In genomic region chr6:113001719-113002118, GRCm38 (mm10) we compare ENCODE assay signal across 13 mouse cellular contexts. TPM values are rescaled to one million over a fixed set of nuclear protein-coding genes. Genes with fewer than 3 reads are reported as not detected.
DNase-seq lines count a peak whose midpoint lies in the region; TF ChIP-seq lines count a peak whose summit lies in the region.
"Had no signal": no experiment of that assay in that cellular context is flagged by ENCODE, and none has a peak within 500 bp of the region (broad histone marks: within the 10 kb centered on the region; RNA-seq: fewer than 3 reads in every experiment).

No protein-coding gene starts in this region.

- no peak overlapping the region for H3K27ac ChIP-seq in MEL (ENCODE audit: control insufficient read depth, low read depth, low read length)
- H3K27ac ChIP-seq: limb, embryonic 12.5 days; midbrain, embryonic 15.5 days had no signal

- peaks cover 0 to 1% of the 10 kb centered on the region in 2 experiments; a peak in 1 of 4 replicates for H3K27me3 ChIP-seq in MEL (ENCODE audit: control insufficient read depth in 1 of 2, insufficient read depth in 2 of 2, low read length in 2 of 2)
- H3K27me3 ChIP-seq in splenic B cell, adult 2 months (ENCODE audit: control insufficient read depth, insufficient read depth, low read length, poor library complexity, severe bottlenecking): no peaks in the 10 kb centered on the region
- H3K27me3 ChIP-seq: limb, embryonic 12.5 days; midbrain, embryonic 15.5 days had no signal

- peak overlapping the region; percentile 25; the same call in 1 of the 2 replicates for H3K9ac ChIP-seq in MEL (ENCODE audit: control insufficient read depth, low read depth, low read length, poor library complexity, severe bottlenecking)
- H3K9ac ChIP-seq: limb, embryonic 12.5 days; midbrain, embryonic 15.5 days had no signal

- no peak for TF ChIP-seq RAD21 in MEL (IDR thresholded peaks at IDR 0.05; ENCODE audit: low read depth, low read length)

- H3K4me3 ChIP-seq in lung, adult 2 months (replicated peaks; ENCODE audit: extremely low read depth, low read depth, low read length): no peak overlapping the region
- peak overlapping the region; percentile 13 to 21; a peak in 2 of 4 replicates for H3K4me3 ChIP-seq in MEL (ENCODE audit: control insufficient read depth in 1 of 2, insufficient read depth in 1 of 2, low read depth in 2 of 2, low read length in 2 of 2)
- H3K4me3 ChIP-seq: forebrain, embryonic 10.5 days; limb, embryonic 12.5 days; midbrain, embryonic 15.5 days had no signal

- TF ChIP-seq EP300 in MEL (IDR thresholded peaks at IDR 0.05; ENCODE audit: low read depth in 1 of 2, low read length in 2 of 2): no peak

- no peak for TF ChIP-seq POLR2A in lung, adult 2 months (IDR thresholded peaks at IDR 0.05; ENCODE audit: borderline replicate concordance, extremely low read depth, low read depth, low read length)
- 0 out of 4 replicates have a peak, but pooled peaks of 1 of the 2 experiments have one; percentile 20 for TF ChIP-seq POLR2A in MEL (IDR thresholded peaks at IDR 0.05; ENCODE audit: control insufficient read depth in 1 of 2, insufficient read depth in 1 of 2, low read depth in 1 of 2, low read length in 2 of 2, poor library complexity in 1 of 2)

- no peaks in the 10 kb centered on the region for H3K79me2 ChIP-seq in MEL (ENCODE audit: control insufficient read depth, insufficient read depth, low read length, poor library complexity)

- peak; percentile 19 to 38 for DNase-seq in heart, postnatal 10 days
- no peak for DNase-seq in heart, adult 9 months (ENCODE audit: low spot score in 2 of 2)
- peak; percentile 34 for DNase-seq in lung, postnatal 36 days
- DNase-seq in lung, adult 2 months: no peak
- peak; percentile 73 for DNase-seq in MEL (ENCODE audit: low read depth, low spot score)
- peak; percentile 23 for DNase-seq in splenic B cell, adult 2 months (ENCODE audit: low read depth, low spot score)
- no peak for DNase-seq in right cerebral cortex, adult 18-20 months
- DNase-seq: cerebellum, adult 9-10 months; heart, postnatal 36 days; kidney, adult 11 months had no signal

- TF ChIP-seq CTCF in lung, adult 2 months (IDR thresholded peaks at IDR 0.05; ENCODE audit: insufficient read depth, low read length): no peak
- TF ChIP-seq CTCF in MEL (IDR thresholded peaks at IDR 0.05 in 2 of 3, conservative IDR thresholded peaks at IDR 0.05 in 1 of 3; ENCODE audit: control insufficient read depth in 1 of 3, insufficient read depth in 1 of 3, low read depth in 2 of 3, low read length in 3 of 3, poor library complexity in 1 of 3, severe bottlenecking in 1 of 3): no peak

- no peaks in the 10 kb centered on the region for H3K4me1 ChIP-seq in lung, adult 2 months (ENCODE audit: control insufficient read depth, insufficient read depth, low read length)
- peaks cover 0 to 3% of the 10 kb centered on the region in 2 experiments; a peak in 1 of 4 replicates for H3K4me1 ChIP-seq in MEL (ENCODE audit: control insufficient read depth in 1 of 2, insufficient read depth in 2 of 2, low read length in 2 of 2)

- H3K9me3 ChIP-seq in MEL (replicated peaks; ENCODE audit: insufficient read depth, low read length): no peaks in the 10 kb centered on the region
- H3K9me3 ChIP-seq: forebrain, embryonic 10.5 days; limb, embryonic 12.5 days; midbrain, embryonic 15.5 days had no signal

- no peaks in the 10 kb centered on the region for H3K36me3 ChIP-seq in MEL (ENCODE audit: control insufficient read depth in 1 of 2, insufficient read depth in 2 of 2, low read length in 2 of 2)
- H3K36me3 ChIP-seq in splenic B cell, adult 2 months (ENCODE audit: control insufficient read depth, insufficient read depth, low read length, poor library complexity, severe bottlenecking): no peaks in the 10 kb centered on the region
- H3K36me3 ChIP-seq: forebrain, embryonic 10.5 days; limb, embryonic 12.5 days; midbrain, embryonic 15.5 days had no signal

- WGBS in lung, adult 2 months: 56% methylated on average over 12 of the region's 12 CpGs

- intact Hi-C loops in heart, postnatal 10 days (cut with DNase I): loop anchor here (1.0 to 5.0 kb wide), 6 partner anchors 219 to 634 kb away; partner anchors contain the start of gene Rad18

TF ChIP-seq in MEL, 35 proteins besides CTCF, POLR2A, EP300 and RAD21:
- TF ChIP-seq SIN3A (IDR thresholded peaks at IDR 0.05; ENCODE audit: low read length) (peak; percentile 12; the same call in 1 of the 2 replicates), MAX (IDR thresholded peaks at IDR 0.05; ENCODE audit: low read length) (peak; percentile 56), POLR2AphosphoS5 (IDR thresholded peaks at IDR 0.05; ENCODE audit: borderline replicate concordance, low read depth, low read length) (no peak), ZNF384 (IDR thresholded peaks at IDR 0.05; ENCODE audit: low read depth, low read length) (no peak), CHD1 (IDR thresholded peaks at IDR 0.05; ENCODE audit: low read depth, low read length) (no peak), ELF1 (IDR thresholded peaks at IDR 0.05; ENCODE audit: low read depth, low read length) (no peak), USF1 (IDR thresholded peaks at IDR 0.05; ENCODE audit: low read depth, low read length) (peak; percentile 74), ZKSCAN1 (IDR thresholded peaks at IDR 0.05; ENCODE audit: low read depth, low read length) (no peak), SMC3 (IDR thresholded peaks at IDR 0.05; ENCODE audit: low read depth, low read length) (no peak), BHLHE40 (IDR thresholded peaks at IDR 0.05; ENCODE audit: borderline replicate concordance, low read depth, low read length) (no peak), HCFC1 (IDR thresholded peaks at IDR 0.05; ENCODE audit: low read depth, low read length) (no peak), GATA1 (IDR thresholded peaks at IDR 0.05; ENCODE audit: low read depth, low read length) (no peak), MEF2A (IDR thresholded peaks at IDR 0.05; ENCODE audit: extremely low read depth, insufficient replicate concordance, low read depth, low read length, poor library complexity, severe bottlenecking) (no peak), TCF12 (IDR thresholded peaks at IDR 0.05; ENCODE audit: low read depth, low read length) (no peak), MYC (IDR thresholded peaks at IDR 0.05; ENCODE audit: low read depth, low read length) (no peak; the same call in 1 of the 2 replicates), MXI1 (IDR thresholded peaks at IDR 0.05; ENCODE audit: low read depth, low read length) (peak; percentile 31; the same call in 1 of the 2 replicates), UBTF (IDR thresholded peaks at IDR 0.05; ENCODE audit: borderline replicate concordance, insufficient read depth, low read depth, low read length) (no peak), USF2 (IDR thresholded peaks at IDR 0.05; ENCODE audit: borderline replicate concordance in 1 of 2, insufficient read depth in 1 of 2, low read depth in 1 of 2, low read length in 2 of 2) (no peak), NRF1 (IDR thresholded peaks at IDR 0.05; ENCODE audit: insufficient read depth, low read depth, low read length, poor library complexity, severe bottlenecking) (no peak)

RNA-seq across cellular contexts. Expression of gene Thumpd3, which starts 44.3 kb away (rescaled TPM):
- 10 to 100 TPM; 20.3 to 21.8 TPM for total RNA-seq in heart, postnatal 10 days (2021)
- 3.5 and 5.8 TPM in 2 replicates for polyA plus RNA-seq in lung, adult 2 months (2012; rRNA removed)
- 89.1 and 95.7 TPM in 2 replicates for total RNA-seq in MEL (2012; rRNA removed)
- polyA plus RNA-seq in MEL (2012; ENCODE audit: insufficient read depth in 1 of 2, insufficient read length in 2 of 2, low read depth in 1 of 2, low replicate concordance in 2 of 2, missing spikeins in 1 of 2): 100 to 1,000 TPM in 1 of 2 experiments, 10 to 100 TPM in 1; 74.8 to 158 TPM

RNA-seq across cellular contexts. Expression of gene Srgap3, which starts 54.7 kb away (rescaled TPM):
- 1 to 10 TPM; 2.6 to 2.9 TPM for total RNA-seq in heart, postnatal 10 days (2021)
- 1.2 and 1.6 TPM in 2 replicates for polyA plus RNA-seq in lung, adult 2 months (2012; rRNA removed)
- 0.31 and 0.42 TPM in 2 replicates for total RNA-seq in MEL (2012; rRNA removed)
- polyA plus RNA-seq in MEL (2012; ENCODE audit: insufficient read depth in 1 of 2, insufficient read length in 2 of 2, low read depth in 1 of 2, low replicate concordance in 2 of 2, missing spikeins in 1 of 2): under 1 TPM in 1 of 2 experiments, not detected in 1; 0.75 TPM

Comparison
In these comparisons a context has a peak if more than half of its experiments do, and no peak if none do; other contexts are left out.
1. DNase-seq: peak in heart, postnatal 10 days (2 of 2), lung, postnatal 36 days (single experiment), MEL (single experiment) and splenic B cell, adult 2 months (single experiment); none in heart, adult 9 months (0 of 2), lung, adult 2 months (single experiment) and right cerebral cortex, adult 18-20 months (single experiment).